Mouse (Mus musculus): ENCODE measurements around the gene Dclre1a. TPM values are rescaled to one million over a fixed set of nuclear protein-coding genes. Genes with fewer than 3 reads are reported as not detected.

Gene Dclre1a
- total RNA-seq, 1 experiment from 2014 or later = 20.3 TPM

GRCm38 (mm10) chr19:56486926-56487325, 61.1 kb downstream of the Dclre1a start:
- ATAC-seq (replicated peaks; ENCODE audit: low read depth, poor library complexity, severe bottlenecking) = no peak

- 0 out of 2 replicates have a peak, but pooled peaks have one; percentile 29 for ATAC-seq (replicated peaks; ENCODE audit: low read depth, poor library complexity, severe bottlenecking)
Observed at GRCm38 (mm10) chr19:56485376-56486271, 62.4 kb downstream of the Dclre1a start.

GRCm38 (mm10) chr19:56484630-56485375, 63.2 kb downstream of the Dclre1a start:
- ATAC-seq (replicated peaks; ENCODE audit: low read depth, poor library complexity, severe bottlenecking) = no peak

Other genes starting within 250 kb of the Dclre1a start
- 0.29 and 0.91 TPM in 2 replicates for gene Nrap, start 158.2 kb downstream of the Dclre1a start, total RNA-seq (2017)
- gene Casp7, start 151.1 kb downstream of the Dclre1a start, total RNA-seq (2017) = 28.2 and 42.0 TPM in 2 replicates
- not detected in 2 replicates for gene Plekhs1, start 86.6 kb downstream of the Dclre1a start, total RNA-seq (2017)
- 21.0 and 22.9 TPM in 2 replicates for gene Nhlrc2, start within 50 bp of the Dclre1a start, total RNA-seq (2017)
- not detected in 2 replicates for gene Adrb1, start 174.0 kb upstream of the Dclre1a start, total RNA-seq (2017)

Measured in common myeloid progenitor, adult 5-6 weeks (primary cell).